Mouse (Mus musculus) stomach, postnatal 0 days (tissue): ENCODE data around the gene Pex6.

Experiments used
- CTCF ChIP-seq: IDR thresholded peaks from 2 replicates; pipeline ENCODE4 v1.5.1; 2016; ENCODE audit warnings: antibody characterized with exemption, low read depth, mild to moderate bottlenecking, moderate library complexity
- EP300 ChIP-seq: optimal IDR thresholded peaks from 2 replicates; pipeline ENCODE3; 2016; ENCODE audit warnings: antibody characterized with exemption

GRCm38 (mm10) chr17:46727271-46727670 is 16.0 kb downstream of the Pex6 start:
- TF ChIP-seq CTCF = no peak
- no peak for TF ChIP-seq EP300
